ENCODE assay signal across 9 mouse cellular contexts in genomic region chr9:64017861-64018793, GRCm38 (mm10). TPM values are rescaled to one million over a fixed set of nuclear protein-coding genes. Genes with fewer than 3 reads are reported as not detected.
DNase-seq lines count a peak whose midpoint lies in the region; ATAC-seq and TF ChIP-seq lines count a peak whose summit lies in the region.
"Had no signal": no experiment of that assay in that cellular context is flagged by ENCODE, and none has a peak within 500 bp of the region (broad histone marks: within the 10 kb centered on the region; RNA-seq: fewer than 3 reads in every experiment).

No protein-coding gene starts in this region.

- TF ChIP-seq POLR2A in embryonic fibroblast, embryonic 13.5 days (IDR thresholded peaks at IDR 0.05; ENCODE audit: low read depth, low read length) = peak; percentile 68
- no peak for TF ChIP-seq POLR2A in cerebellum, adult 2 months (IDR thresholded peaks at IDR 0.05; ENCODE audit: borderline replicate concordance, insufficient read depth, low read length)

- DNase-seq in gastrocnemius, postnatal 14 days = peak; percentile 21
- DNase-seq in gastrocnemius, postnatal 25 days = no peak
- DNase-seq in heart, postnatal 4 days = peak; percentile 76
- peak; percentile 84 for DNase-seq in limb, embryonic 11.5 days (ENCODE audit: low spot score)
- peak; percentile 31 for DNase-seq in midbrain, embryonic 14.5 days
- peak; percentile 87 for DNase-seq in urinary bladder, postnatal 14 days (ENCODE audit: low spot score)
- DNase-seq in cerebellum, adult 2 months = no peak

- peak overlapping the region; percentile 32 for H3K27ac ChIP-seq in embryonic fibroblast, embryonic 13.5 days (ENCODE audit: insufficient read depth, low read length)
- H3K27ac ChIP-seq in limb, embryonic 11.5 days (replicated peaks; ENCODE audit: low read depth, low read length) = peak overlapping the region; percentile 59; the same call in 1 of the 2 replicates
- H3K27ac ChIP-seq in midbrain, embryonic 14.5 days (replicated peaks; ENCODE audit: low read depth, low read length) = no peak overlapping the region
- no peak overlapping the region for H3K27ac ChIP-seq in cerebellum, adult 2 months (ENCODE audit: insufficient read depth, low read length)

- no peaks in the 10 kb centered on the region for H3K9me3 ChIP-seq in limb, embryonic 11.5 days (ENCODE audit: control insufficient read depth, low read length)
- H3K9me3 ChIP-seq in midbrain, embryonic 14.5 days (ENCODE audit: control insufficient read depth, low read length) = no peaks in the 10 kb centered on the region

- H3K4me3 ChIP-seq in embryonic fibroblast, embryonic 13.5 days (ENCODE audit: insufficient read depth, low read length) = peak overlapping the region; percentile 58
- peak overlapping the region; percentile 88 for H3K4me3 ChIP-seq in limb, embryonic 11.5 days (ENCODE audit: low read depth, low read length)
- peak overlapping the region; percentile 12; the same call in 1 of the 2 replicates for H3K4me3 ChIP-seq in midbrain, embryonic 14.5 days (replicated peaks; ENCODE audit: low read depth, low read length)
- no peak overlapping the region for H3K4me3 ChIP-seq in cerebellum, adult 2 months (replicated peaks; ENCODE audit: insufficient read depth, low read depth, low read length)

- H3K36me3 ChIP-seq in limb, embryonic 11.5 days (ENCODE audit: control insufficient read depth, insufficient read depth, low read length) = peaks cover 4% of the 10 kb centered on the region
- H3K36me3 ChIP-seq in midbrain, embryonic 14.5 days (ENCODE audit: control insufficient read depth, insufficient read depth, low read length) = no peaks in the 10 kb centered on the region

- peak overlapping the region; percentile 94 for H3K4me2 ChIP-seq in limb, embryonic 11.5 days (ENCODE audit: low read depth, severe bottlenecking)
- peak overlapping the region; percentile 92 for H3K4me2 ChIP-seq in midbrain, embryonic 14.5 days (ENCODE audit: low read length)

- peak overlapping the region; percentile 50 for H3K9ac ChIP-seq in limb, embryonic 11.5 days (ENCODE audit: low read length)
- H3K9ac ChIP-seq in midbrain, embryonic 14.5 days (replicated peaks; ENCODE audit: low read length) = no peak overlapping the region

- no peaks in the 10 kb centered on the region for H3K27me3 ChIP-seq in limb, embryonic 11.5 days (ENCODE audit: control insufficient read depth, insufficient read depth, low read length)
- H3K27me3 ChIP-seq in midbrain, embryonic 14.5 days (ENCODE audit: control insufficient read depth, insufficient read depth, low read length) = peaks cover 32% of the 10 kb centered on the region
- H3K27me3 ChIP-seq in cerebellum, adult 2 months (ENCODE audit: control insufficient read depth, insufficient read depth, low read length) = peaks cover 8% of the 10 kb centered on the region; the same call in 1 of the 2 replicates
- H3K27me3 ChIP-seq: CH12.LX had no signal

- no peaks in the 10 kb centered on the region for H3K4me1 ChIP-seq in embryonic fibroblast, embryonic 13.5 days (ENCODE audit: control insufficient read depth, insufficient read depth, low read length)
- peaks cover 28% of the 10 kb centered on the region for H3K4me1 ChIP-seq in limb, embryonic 11.5 days (ENCODE audit: control insufficient read depth, insufficient read depth, low read length)
- peaks cover 50% of the 10 kb centered on the region for H3K4me1 ChIP-seq in midbrain, embryonic 14.5 days (ENCODE audit: control insufficient read depth, insufficient read depth, low read length)
- no peaks in the 10 kb centered on the region for H3K4me1 ChIP-seq in cerebellum, adult 2 months (ENCODE audit: control insufficient read depth, insufficient read depth, low read length)

- WGBS in limb, embryonic 11.5 days = under 1% methylated on average over 20 of the region's 23 CpGs
- 6% methylated on average over 23 of the region's 23 CpGs for WGBS in midbrain, embryonic 14.5 days
- 21% methylated on average over 23 of the region's 23 CpGs for WGBS in cerebellum, adult 2 months

- intact Hi-C loops in gastrocnemius, postnatal 14 days (cut with DNase I; ENCODE audit: low total_unique reads) = no loop called here

- no peak for TF ChIP-seq CTCF in embryonic fibroblast, embryonic 13.5 days (IDR thresholded peaks at IDR 0.05; ENCODE audit: borderline replicate concordance, insufficient read depth, low read length)
- TF ChIP-seq CTCF in cerebellum, adult 2 months (IDR thresholded peaks at IDR 0.05; ENCODE audit: borderline replicate concordance, insufficient read depth, low read depth, low read length) = no peak

- ATAC-seq in limb, embryonic 11.5 days (ENCODE audit: insufficient number of reproducible peaks, low FRiP score, low TSS enrichment, low read depth) = peak; percentile 79
- ATAC-seq in midbrain, embryonic 14.5 days (ENCODE audit: low FRiP score, low TSS enrichment) = no peak

RNA-seq across cellular contexts. Expression of gene Smad6, which starts 3.7 kb away (rescaled TPM):
- 1 to 10 TPM; 1.9 to 2.9 TPM for total RNA-seq in gastrocnemius, postnatal 14 days (2021)
- 1 to 10 TPM; 2.8 to 5.2 TPM for total RNA-seq in gastrocnemius, postnatal 25 days (2021)
- polyA plus RNA-seq in embryonic fibroblast, embryonic 13.5 days (2011; ENCODE audit: insufficient read length, low read depth, missing spikeins) = 7.5 and 8.3 TPM in 2 replicates
- 10 to 100 TPM; 18.5 to 20.1 TPM for total RNA-seq in heart, postnatal 4 days (2021)
- 10.1 and 12.3 TPM in 2 replicates for polyA plus RNA-seq in limb, embryonic 11.5 days (2014; fragmentation: Nextera tagmentation; extraction: Ambion mirVana)
- polyA plus RNA-seq in midbrain, embryonic 14.5 days (2014; fragmentation: Nextera tagmentation; extraction: Ambion mirVana) = 0.67 and 2.0 TPM in 2 replicates
- polyA plus RNA-seq in cerebellum, adult 2 months (2012; rRNA removed) = 2.0 and 2.4 TPM in 2 replicates
- total RNA-seq: CH12.LX had no signal

Comparison
In these comparisons a context has a peak if more than half of its experiments do, and no peak if none do; other contexts are left out.
1. DNase-seq: peak in gastrocnemius, postnatal 14 days (single experiment), heart, postnatal 4 days (single experiment), limb, embryonic 11.5 days (single experiment), midbrain, embryonic 14.5 days (single experiment) and urinary bladder, postnatal 14 days (single experiment); none in gastrocnemius, postnatal 25 days (single experiment) and cerebellum, adult 2 months (0 of 2).
2. H3K27ac ChIP-seq: peak in embryonic fibroblast, embryonic 13.5 days (single experiment) and limb, embryonic 11.5 days (single experiment); none in midbrain, embryonic 14.5 days (single experiment) and cerebellum, adult 2 months (single experiment).